Mouse (Mus musculus) cerebellum, adult 11 months (tissue): Measurements from ENCODE around the gene Kif26b.
A peak's percentile ranks its signal among the peaks of the same experiment; 100 is the strongest.

Source experiments
- DNase-seq: peaks from one replicate; pipeline ENCODE4 v3.0.0; 2022

Gene Kif26b

DNA sequence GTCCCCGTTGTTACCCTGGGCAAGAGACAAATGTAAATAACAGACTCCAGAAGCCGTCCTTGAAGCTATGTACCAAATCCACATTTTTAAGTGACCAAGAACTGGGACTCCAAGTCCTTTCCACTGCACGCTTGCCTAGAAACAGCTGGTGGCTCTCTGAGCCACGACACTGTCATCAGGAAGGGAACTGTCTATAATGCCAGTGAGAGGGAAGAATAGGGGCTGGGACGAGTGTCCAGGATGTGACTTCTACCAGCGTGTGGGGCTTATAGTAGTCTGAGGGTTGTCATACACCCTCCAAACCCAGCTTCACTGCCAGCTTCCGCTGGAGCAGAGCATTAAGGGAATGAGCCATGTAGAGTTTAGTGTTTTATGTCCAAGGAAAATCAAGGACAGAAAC, 138.9 kb downstream of the Kif26b start:
- DNase-seq, result no peak

DNA sequence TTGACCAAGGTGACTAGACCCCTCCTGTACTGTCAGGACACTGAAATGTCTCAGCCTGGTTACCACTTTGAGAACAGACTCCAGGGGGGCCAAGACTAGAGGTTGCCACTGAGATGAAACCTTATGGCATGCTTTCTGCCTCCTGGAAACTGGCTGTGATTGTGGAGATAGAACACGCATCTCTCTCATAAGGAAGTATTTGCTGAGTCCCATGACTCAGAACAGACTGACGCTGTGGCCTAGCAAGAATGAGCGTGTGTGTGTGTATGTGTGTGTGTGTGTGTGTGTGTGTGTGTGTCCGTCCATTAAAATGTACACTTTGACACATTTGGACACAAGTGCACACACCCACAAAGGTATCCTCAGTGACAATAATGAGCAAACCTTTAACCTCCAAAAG, 140.0 kb downstream of the Kif26b start:
- no peak for DNase-seq

DNA sequence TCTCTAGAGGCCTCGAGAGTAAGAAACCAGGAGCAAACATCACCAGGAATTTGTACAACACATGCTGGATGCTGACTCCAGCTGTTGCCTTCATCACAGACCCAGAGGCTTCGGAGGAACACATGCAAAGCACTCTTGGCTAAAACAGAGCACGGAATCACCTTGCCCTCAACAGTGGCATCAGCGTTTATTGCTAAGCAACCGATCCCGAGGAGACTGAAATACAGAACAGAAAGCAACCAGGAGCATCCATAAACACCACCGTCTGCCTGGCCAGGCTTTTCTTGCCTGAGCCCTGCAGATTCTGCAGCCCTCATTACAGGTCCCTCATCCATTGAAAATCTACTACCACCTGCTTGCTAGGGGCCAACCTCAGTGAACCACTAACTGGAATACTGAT, 144.1 kb downstream of the Kif26b start:
- DNase-seq, result no peak

DNA sequence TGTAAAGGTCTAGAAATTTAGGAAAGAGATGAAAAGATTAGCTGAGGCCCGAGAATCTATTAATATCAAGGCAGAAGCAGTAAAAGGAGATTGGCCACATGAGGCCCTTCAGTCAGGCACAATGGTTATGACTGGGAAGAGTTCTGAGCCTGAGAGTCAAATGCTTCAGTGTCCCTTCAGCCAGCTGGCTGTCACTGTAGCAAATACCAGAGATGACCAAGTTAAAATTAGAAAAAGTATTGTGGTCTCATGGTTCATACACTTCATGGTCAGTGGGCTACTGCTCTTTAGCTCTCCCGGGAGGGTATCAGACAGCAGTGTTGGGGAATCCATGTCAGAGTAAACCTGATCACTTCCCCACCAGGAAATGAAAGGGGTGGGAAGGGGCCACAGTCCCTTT, 144.6 kb downstream of the Kif26b start:
- no peak for DNase-seq

DNA sequence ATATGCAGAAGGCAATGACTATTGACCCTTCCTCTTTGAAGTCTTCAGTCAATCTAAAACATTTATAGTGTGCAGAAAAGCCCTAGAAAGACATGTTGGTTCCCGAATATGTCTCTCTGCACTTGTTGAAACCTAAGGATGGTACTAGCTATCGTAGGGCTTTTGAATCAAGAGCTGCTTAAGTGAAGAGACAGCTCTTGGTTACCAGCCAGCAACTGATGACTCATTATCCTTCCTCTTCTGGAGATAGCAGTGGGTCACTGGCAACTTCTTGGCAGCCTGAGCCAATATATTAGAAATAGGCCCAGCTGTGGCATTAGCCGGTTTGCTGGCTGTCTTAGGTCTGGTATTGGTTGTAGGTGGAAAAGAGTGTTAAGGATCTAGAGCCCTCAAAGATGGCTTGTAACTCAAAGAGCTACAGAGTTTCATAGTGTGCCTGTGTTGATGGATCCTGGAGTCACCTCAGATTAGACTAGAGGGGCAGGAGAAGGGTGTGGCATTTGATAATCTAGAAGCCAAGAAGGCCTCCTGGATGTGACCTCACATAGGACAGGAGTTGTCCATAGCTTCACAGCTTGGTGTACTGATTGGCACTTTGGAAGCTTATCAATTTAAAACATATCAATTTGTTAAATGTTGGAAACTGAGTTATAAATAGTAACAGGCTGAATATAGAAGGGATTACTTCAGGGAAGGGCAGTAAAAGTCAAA, 146.8 kb downstream of the Kif26b start:
- DNase-seq, result no peak

DNA sequence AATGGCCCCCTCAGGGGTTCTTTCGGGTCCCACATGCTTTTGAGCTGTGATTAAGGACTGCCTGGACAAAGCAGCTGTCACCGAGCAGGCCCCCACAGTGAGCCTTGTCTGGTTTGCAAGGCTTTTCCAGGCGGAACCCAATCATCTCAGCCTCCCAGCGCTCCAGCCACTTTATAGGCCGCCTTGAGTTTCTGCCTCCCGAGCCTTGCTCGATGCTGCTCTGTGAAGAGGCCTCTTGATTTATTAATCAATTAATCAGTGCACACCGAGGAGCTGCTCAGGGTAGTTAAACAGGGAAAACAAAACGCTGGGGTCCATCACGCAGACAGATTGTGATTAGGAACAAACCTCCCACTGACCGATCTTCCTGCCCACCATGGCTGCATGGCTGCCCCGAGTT, 148.2 kb downstream of the Kif26b start:
- DNase-seq, result no peak

DNA sequence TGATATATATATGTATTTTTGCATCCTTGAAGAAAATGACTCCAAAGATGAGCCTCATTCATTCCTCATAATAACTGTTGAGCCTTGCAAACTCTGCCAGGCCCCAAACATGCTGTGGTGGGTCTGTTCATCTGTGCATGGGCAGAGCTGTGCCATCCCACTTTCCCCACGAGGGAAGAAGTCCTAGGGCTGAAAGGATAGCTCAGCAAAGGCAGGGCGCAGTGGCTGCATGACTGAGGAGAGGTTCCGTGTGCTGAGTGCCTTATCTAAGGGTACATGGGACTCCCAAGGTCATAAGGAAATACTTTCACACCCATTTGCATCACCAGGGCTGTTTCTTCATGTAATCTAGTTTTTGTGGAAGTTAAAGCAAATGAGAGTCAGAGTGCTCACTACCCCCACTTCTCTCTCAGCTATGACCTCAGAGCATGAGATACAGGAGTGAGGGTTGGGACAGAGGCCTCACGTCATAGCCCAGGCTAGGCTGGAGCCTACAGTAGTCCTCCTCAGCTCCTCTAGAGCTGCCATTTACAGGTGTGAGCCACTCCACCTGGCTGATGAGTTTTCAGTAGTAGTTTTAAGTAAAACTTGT, 148.8 kb downstream of the Kif26b start:
- no peak for DNase-seq

DNA sequence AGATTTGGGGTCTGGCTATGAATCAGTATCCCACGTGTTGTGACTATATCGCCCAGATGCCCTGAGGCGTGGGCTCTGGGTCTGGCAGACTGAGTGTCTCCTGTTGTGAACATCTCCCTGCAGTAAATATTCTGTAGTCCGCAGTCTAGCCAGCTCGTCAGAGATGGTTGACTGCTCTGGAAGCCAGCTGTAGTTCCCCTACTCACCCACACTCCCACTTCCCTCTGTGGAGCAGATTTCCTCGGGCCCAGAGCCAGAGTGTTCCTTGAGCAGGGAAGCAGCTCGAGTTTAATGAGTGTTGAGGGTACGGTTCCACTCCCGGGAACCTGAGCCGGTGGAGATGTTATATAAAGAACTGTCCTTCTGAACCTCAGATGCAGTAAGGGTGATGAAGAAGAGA, 154.7 kb downstream of the Kif26b start:
- no peak for DNase-seq

DNA sequence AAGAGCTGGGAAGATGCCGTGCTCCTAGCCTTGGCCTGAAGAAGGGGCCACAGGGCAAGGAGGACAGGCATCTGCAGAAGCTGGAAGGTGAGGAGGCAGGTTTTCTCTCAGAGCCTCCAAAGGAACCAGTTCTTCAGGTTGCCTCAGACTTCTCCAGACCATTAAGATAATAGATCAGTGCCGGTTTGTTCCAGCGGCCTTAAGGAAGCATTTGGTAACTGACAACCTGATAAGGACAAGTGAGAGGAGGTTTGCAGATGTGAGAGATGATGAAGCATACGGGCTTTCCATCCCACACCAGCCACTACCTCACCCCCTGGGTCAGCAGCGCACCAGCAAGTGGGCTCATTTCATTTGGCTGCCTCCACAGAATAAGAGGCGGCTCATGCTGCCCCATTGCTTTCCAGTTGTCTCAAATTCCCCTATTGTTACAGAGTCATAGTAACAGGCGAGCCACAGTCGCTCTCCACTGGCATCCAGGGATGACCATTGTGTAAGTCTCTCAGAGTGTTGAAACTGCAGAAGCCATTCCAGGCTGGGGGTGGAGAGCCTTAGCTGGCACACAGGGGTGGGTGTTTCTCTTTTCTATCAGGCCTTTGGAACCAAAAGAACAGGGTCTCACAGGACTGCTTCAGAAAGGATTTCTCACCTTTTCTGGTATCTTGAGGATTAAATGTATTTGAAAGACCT, 156.2 kb downstream of the Kif26b start:
- no peak for DNase-seq

DNA sequence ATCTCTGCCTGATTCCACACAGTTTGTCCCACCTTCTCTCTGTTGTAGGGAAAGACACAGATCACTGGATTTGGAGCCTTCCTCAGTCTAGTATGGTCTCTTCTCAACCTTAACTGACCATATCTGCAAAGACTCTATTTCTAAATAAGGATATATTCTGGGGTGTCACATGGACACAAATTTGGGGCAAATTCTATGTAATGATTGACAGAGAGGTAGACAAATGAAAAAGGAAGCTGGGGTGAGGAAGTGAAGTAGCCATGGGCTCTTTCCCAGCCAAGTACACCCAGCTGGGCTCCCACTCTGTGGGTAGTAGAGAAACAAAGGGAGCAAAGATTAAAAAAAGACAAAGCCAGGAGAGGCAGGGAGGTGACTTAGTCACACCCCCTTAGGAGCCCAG, 158.0 kb downstream of the Kif26b start:
- no peak for DNase-seq

DNA sequence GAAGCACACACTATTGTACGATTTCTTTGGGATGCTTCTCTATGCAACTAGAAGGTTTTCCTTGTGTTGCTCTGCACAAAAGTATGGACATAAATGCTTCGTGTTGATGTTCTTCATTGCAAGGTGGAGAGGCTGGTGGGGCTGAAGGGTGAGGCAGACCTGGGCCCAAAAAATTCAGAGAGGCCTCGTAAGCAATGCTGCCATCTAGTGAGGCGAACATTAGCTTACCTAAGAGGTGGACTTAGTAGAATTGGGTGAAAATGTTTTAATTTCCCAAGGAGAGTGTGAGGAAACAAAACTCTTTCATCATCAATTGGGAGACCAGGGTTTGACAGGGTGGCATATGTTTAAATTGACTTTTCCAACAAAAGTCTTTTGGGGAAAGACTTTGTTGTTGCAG, 160.6 kb downstream of the Kif26b start:
- DNase-seq, result no peak

DNA sequence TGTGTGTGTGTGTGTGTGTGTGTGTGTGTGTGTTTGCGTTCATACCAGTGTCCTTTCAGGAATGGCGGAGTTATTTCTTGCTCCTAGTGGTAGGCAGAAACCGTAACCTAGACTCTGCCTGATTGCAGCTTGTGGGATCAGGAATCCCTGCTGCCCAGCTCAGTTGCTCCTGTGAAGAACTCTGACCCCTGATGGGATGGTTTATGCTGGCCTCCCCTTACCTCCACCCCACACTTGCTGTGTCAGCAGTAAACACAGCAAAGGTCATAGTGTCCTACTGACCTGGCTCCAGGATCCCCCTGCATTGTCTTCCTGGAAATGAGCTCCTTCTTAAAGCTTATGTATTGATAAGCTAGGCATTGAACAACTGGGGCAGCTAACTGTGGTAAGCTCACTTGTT, 162.8 kb downstream of the Kif26b start:
- no peak for DNase-seq

DNA sequence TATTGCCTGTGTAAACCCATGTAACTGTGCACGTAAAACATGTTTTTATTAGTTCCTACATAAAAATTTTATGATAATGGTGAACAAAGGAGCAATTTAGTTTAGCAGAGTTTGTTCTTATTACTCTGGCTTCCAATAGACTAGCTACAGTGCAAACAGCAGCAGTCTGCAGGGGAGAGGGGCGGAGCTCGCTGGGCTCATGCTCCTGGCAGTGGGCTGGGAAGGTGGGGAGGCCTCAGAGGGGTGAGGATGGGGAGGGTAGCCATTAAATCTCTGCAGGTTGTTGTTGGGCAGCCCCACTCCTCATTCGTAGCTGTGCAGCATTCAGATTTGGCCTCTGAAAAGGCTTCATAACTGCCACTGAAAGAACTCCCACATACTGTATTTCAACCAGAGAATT, 171.2 kb downstream of the Kif26b start:
- DNase-seq, result no peak

DNA sequence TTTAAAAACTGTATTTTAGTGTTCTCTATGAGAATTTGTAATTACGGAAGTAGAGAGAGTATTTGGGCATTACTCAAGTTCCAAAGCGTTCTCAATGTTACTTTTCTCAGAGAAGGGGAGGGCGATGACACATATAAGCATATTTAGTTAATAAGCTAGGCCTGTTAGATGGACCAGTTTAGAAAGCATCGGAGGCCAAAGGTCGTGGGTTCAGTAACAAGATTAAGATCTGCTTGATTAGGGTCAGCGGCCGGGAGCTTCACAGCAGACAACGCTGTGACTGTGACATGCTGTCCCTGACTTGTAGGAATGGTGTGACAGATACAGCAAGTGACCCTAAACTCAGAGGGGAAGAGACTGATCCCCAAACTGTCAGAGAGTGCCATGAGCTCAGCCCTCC, 174.6 kb downstream of the Kif26b start:
- DNase-seq, result no peak

DNA sequence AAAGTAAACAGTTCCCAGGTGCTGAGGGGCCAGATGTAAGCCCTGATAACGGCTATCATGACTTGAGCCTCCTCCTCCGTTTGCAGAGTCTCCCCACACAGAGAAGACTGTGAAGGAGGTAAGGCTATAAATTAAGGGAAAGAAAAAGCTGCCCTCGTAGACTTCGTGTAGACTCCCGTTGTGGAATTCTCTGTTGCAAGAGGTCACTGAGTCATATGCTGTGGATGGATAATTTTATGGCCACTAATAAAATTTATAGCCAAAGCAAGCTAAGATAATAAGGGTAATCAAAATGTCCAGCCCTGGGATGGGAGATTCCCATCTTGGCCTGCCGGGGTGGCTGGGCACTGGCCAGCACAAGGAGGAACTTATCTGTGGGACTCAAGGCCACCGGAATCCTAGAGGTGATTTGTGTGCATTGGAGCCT, 179.0 kb downstream of the Kif26b start:
- no peak for DNase-seq

DNA sequence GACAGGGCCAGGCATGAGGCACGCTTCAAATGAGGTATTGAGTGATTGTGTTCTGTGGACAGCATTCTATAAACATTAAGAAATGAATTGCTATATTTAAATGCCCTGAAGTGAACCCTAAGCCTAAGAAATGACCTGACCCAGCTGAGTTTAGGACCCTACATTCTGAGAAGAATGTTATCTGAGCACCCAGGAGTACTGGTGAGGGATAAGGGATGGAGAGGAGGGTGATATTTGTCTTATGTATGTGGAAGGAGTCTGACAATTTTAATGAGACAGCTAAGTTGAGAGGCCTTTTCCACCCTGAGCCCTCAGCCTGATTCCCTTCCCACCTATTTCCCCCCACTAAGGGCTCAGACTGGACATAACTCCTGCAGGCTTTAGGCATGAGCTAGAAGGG, 179.4 kb downstream of the Kif26b start:
- DNase-seq, result no peak

DNA sequence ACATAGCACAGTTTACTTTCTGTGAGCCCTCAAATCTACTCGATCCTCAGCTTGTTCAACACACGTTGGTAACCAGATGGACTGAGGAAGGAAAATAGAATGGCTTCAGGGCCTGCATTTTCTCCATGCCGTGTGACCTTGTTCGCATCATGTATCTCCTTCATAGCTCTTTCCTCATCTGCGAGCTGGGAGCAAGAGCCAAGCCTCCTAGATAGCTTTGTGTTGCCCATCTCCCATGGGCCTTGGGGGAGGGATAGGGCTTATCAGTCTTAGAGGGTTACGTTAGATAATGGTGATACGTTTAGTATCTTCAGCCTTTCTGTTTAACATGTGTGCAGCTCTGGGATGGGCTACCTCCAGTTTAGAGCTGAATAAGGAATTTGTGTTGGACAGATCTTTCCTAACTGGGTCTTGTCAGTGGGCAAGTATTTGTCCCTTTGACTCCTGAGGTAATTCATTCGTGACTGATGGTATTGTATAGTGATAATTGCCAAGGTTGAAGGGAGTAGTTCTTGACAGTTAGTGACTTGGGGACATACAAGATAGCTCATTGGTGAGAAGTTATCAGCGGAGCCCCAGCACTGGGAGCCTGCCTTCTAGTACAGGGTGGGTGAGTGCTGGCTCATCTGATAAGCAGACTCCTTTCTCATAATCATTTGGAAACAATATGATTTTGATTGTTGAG, 183.4 kb downstream of the Kif26b start:
- no peak for DNase-seq

DNA sequence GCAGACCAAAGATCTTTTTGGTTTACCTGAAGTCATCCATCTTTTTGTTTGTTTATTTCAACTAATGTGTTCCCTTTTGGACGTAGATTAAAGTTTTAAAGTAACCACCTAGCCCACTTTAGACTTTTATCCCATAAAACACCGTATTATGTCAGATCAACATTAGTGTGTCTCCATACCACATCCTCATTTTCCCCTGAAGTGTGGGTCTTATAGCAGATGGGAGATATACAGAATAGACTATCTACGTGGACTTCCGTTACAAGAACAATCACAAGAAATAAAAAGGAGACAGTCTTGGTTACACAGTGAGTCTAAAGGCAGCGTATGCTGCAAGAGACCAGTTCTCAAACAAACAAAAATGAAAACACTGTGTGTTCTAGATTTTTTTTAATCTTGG, 185.3 kb downstream of the Kif26b start:
- no peak for DNase-seq

DNA sequence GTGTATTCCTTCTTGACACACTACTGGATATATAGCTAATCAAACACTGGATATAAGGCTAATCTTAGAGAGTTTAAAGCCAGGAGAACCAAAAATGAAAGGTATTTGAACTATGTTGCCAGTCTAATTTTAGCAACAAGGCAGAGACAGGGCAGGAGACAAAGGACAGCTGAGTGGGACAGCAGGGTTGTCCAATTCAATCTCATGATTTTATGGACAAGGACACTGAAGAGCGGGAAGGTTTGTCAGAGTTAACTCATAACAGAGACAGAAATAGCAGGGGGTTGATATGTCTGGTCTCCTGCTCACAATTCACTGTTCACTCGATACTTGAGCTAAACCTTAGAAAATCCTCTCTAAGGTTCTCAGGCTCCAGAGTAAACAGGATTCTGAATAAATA, 187.5 kb downstream of the Kif26b start:
- DNase-seq, result no peak

DNA sequence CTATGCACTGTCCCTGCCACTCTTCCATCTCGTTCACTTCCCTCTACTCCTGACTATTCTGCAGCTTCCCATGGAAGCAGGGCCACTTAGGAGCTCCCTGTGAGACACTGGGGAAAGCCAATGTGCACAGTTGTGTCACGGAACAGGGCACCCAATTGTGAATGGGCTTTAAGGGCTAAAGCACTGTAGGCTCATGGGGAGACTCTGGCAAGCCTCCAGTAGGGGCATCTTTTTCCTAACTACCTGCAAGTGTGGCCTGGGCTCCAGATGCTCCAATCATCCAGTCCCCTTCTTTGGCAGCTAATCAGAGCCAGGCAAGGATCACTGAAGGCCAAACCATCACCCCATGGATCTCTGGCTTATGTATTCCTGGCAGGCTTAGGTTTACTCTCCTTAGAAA, 191.9 kb downstream of the Kif26b start:
- peak; percentile 29 for DNase-seq

DNA sequence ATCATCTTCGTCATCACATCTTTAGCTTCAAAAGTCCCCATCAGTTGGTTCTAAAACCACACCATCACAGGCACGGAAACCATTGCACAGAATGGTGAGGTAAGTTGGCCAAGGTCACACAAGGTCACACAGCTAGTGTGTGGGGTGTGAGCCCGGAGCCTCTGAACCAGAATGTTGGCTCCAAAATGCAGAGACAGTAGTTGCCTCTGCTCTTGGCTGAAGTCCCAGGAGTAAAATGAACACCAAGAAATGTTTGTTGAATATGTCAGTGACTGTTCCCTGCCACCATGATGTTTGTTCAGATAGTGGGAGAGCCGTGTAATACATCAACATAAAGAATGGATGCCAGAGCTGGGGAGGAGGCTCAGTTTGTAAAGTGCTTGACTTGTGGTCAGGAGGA, 193.9 kb downstream of the Kif26b start:
- DNase-seq, result no peak

DNA sequence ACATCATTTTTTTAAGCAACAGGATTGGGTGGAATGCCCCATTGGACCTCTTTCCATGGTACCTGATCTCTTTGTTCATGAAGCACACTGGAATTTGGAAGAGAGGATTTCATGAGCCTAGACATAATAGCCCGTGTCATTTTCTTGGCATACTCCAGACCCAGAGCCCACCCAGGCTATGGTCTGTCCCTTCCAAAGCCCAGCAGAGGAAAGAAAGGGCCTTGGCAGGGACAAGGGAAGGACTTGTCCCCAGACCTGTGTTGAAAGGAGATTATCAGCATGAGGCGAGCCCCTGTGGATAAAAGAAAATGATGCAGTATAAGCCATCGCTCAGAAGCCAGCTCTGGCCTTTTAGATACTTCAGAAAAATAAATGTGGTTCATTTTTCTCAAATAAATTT, 196.6 kb downstream of the Kif26b start:
- DNase-seq, result no peak

DNA sequence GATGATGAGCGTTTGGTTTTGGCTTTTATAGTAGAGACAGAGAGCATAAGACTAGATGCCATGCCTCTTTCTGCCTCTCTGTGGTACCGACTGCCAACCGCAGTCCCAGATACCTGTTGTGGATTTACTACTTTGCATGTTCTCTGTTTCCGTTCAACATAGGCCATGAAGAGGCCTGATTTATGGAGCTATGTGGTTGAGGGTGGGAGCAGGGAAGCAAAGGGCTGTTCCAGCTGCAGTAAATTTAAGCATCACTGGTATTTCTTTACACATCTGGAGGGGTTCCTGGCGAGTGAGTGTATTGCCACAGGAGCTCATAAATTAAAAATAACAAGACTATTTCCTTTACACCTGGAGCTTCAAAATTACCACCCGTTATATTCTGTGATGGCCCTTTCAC, 199.3 kb downstream of the Kif26b start:
- DNase-seq, result no peak

DNA sequence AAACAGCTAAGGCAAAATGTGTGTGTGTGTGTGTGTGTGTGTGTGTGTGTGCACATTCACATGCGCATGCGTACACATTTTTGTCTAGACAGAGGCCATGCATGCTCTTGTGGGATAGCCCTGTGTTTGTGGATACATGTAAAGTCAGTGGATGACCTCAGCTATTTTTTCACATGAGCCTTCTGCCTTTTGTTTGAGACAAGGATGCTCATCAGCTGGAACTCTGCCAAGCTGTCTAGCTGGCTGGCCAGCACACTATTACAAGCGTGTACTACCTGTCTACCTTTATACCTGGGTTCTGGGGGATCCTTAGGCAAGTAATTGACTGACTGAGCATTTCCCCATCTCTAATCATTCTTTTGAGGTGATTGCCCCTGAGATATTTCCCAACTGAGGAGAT, 201.3 kb downstream of the Kif26b start:
- DNase-seq, result no peak
